Mouse (Mus musculus) layer of hippocampus, adult 11-12 months (tissue): ENCODE data around the gene Rell1.
"Not testable (repeated sequence)": the region's sequence is repeated elsewhere in the genome, so short reads cannot be mapped to it uniquely, and the experiment has no call there.

ENCODE experiments used
- DNase-seq: peaks from one replicate; pipeline ENCODE4 v3.0.0; 2022; ENCODE audit warnings: low spot score

Rell1 gene

GRCm38 (mm10) chr5:63897001-63897819 lies 71.5 kb downstream of the Rell1 start:
- DNase-seq: not testable (repeated sequence)

- no peak for DNase-seq
Measured at GRCm38 (mm10) chr5:63891912-63892311, 76.8 kb downstream of the Rell1 start.

- DNase-seq: no peak
Measured at GRCm38 (mm10) chr5:63891241-63891640, 77.5 kb downstream of the Rell1 start.

GRCm38 (mm10) chr5:63887111-63887510 lies 81.6 kb downstream of the Rell1 start:
- no peak for DNase-seq

GRCm38 (mm10) chr5:63886709-63887108 lies 82.0 kb downstream of the Rell1 start:
- DNase-seq: peak; percentile 35

- DNase-seq: no peak
Measured at GRCm38 (mm10) chr5:63886292-63886691, 82.4 kb downstream of the Rell1 start.

- no peak for DNase-seq
Measured at GRCm38 (mm10) chr5:63879026-63879425, 89.7 kb downstream of the Rell1 start.

GRCm38 (mm10) chr5:63876081-63876480 lies 92.6 kb downstream of the Rell1 start:
- no peak for DNase-seq

- no peak for DNase-seq
Measured at GRCm38 (mm10) chr5:63874880-63875279, 93.8 kb downstream of the Rell1 start.

- DNase-seq: peak; percentile 29
Measured at GRCm38 (mm10) chr5:63872176-63872932, 96.3 kb downstream of the Rell1 start.

- DNase-seq: no peak
Measured at GRCm38 (mm10) chr5:63867421-63867820, 101.3 kb downstream of the Rell1 start.

- peak; percentile 15 for DNase-seq
Measured at GRCm38 (mm10) chr5:63858901-63859300, 109.8 kb downstream of the Rell1 start.
